Mouse (Mus musculus): ENCODE data around the gene Iqsec1. TPM values are rescaled to one million over a fixed set of nuclear protein-coding genes. Genes with fewer than 3 reads are reported as not detected.

Iqsec1 gene
- polyA plus RNA-seq, 1 experiment from 2014 or later = 28.6 TPM

- 86% methylated on average over 3 of the region's 3 CpGs for WGBS
- ATAC-seq (ENCODE audit: insufficient number of reproducible peaks, insufficient read depth, low FRiP score, low read depth) = no peak
- H3K27me3 ChIP-seq (ENCODE audit: control insufficient read depth, insufficient read depth, low read length) = no peaks in the 10 kb centered on the region
- H3K36me3 ChIP-seq (ENCODE audit: control insufficient read depth, insufficient read depth, low read length) = no peaks in the 10 kb centered on the region
- no peaks in the 10 kb centered on the region for H3K9me3 ChIP-seq (ENCODE audit: control insufficient read depth, low read length)
- H3K27ac ChIP-seq (replicated peaks in 1 of 2; ENCODE audit: control insufficient read depth in 1 of 2, insufficient read depth in 1 of 2, low read depth in 2 of 2, low read length in 2 of 2) = 0 out of 4 replicates have a peak overlapping the region, but pooled peaks of 1 of the 2 experiments have one; percentile 64
- no peak overlapping the region for H3K4me2 ChIP-seq (ENCODE audit: low read length)
- no peak overlapping the region for H3K4me3 ChIP-seq (ENCODE audit: control insufficient read depth in 1 of 2, insufficient read depth in 1 of 2, low read depth in 1 of 2, low read length in 2 of 2)
- no peak overlapping the region for H3K9ac ChIP-seq (ENCODE audit: low read length)
- H3K4me1 ChIP-seq (ENCODE audit: control insufficient read depth in 2 of 2, insufficient read depth in 2 of 2, low read length in 2 of 2) = peaks cover 49 to 69% of the 10 kb centered on the region in 2 experiments
These were observed 63.7 kb downstream of the Iqsec1 start for GRCm38 (mm10) chr6:90924796-90925195.

GRCm38 (mm10) chr6:90924379-90924778 lies 64.1 kb downstream of the Iqsec1 start:
- no peak overlapping the region for H3K4me3 ChIP-seq (ENCODE audit: control insufficient read depth in 1 of 2, insufficient read depth in 1 of 2, low read depth in 1 of 2, low read length in 2 of 2)
- no peak overlapping the region for H3K4me2 ChIP-seq (ENCODE audit: low read length)
- WGBS = 85% methylated on average over 4 of the region's 4 CpGs
- no peak for ATAC-seq (ENCODE audit: insufficient number of reproducible peaks, insufficient read depth, low FRiP score, low read depth)
- peaks cover 48 to 72% of the 10 kb centered on the region in 2 experiments for H3K4me1 ChIP-seq (ENCODE audit: control insufficient read depth in 2 of 2, insufficient read depth in 2 of 2, low read length in 2 of 2)
- H3K36me3 ChIP-seq (ENCODE audit: control insufficient read depth, insufficient read depth, low read length) = no peaks in the 10 kb centered on the region
- H3K9me3 ChIP-seq (ENCODE audit: control insufficient read depth, low read length) = no peaks in the 10 kb centered on the region
- no peaks in the 10 kb centered on the region for H3K27me3 ChIP-seq (ENCODE audit: control insufficient read depth, insufficient read depth, low read length)
- H3K9ac ChIP-seq (ENCODE audit: low read length) = no peak overlapping the region
- no peak overlapping the region for H3K27ac ChIP-seq (replicated peaks in 1 of 2; ENCODE audit: control insufficient read depth in 1 of 2, insufficient read depth in 1 of 2, low read depth in 2 of 2, low read length in 2 of 2)

GRCm38 (mm10) chr6:90921259-90921946 lies 67.1 kb downstream of the Iqsec1 start:
- 63% methylated on average over 9 of the region's 9 CpGs for WGBS
- no peak for ATAC-seq (ENCODE audit: insufficient number of reproducible peaks, insufficient read depth, low FRiP score, low read depth)
- Histone ChIP-seq H3K9me3 (ENCODE audit: control insufficient read depth, low read length) (no peaks in the 10 kb centered on the region), H3K36me3 (ENCODE audit: control insufficient read depth, insufficient read depth, low read length) (no peaks in the 10 kb centered on the region), H3K4me2 (ENCODE audit: low read length) (no peak overlapping the region), H3K27me3 (ENCODE audit: control insufficient read depth, insufficient read depth, low read length) (no peaks in the 10 kb centered on the region), H3K4me3 (ENCODE audit: control insufficient read depth in 1 of 2, insufficient read depth in 1 of 2, low read depth in 1 of 2, low read length in 2 of 2) (no peak overlapping the region), H3K9ac (ENCODE audit: low read length) (no peak overlapping the region), H3K4me1 (ENCODE audit: control insufficient read depth in 2 of 2, insufficient read depth in 2 of 2, low read length in 2 of 2) (peaks cover 36 to 52% of the 10 kb centered on the region in 2 experiments), H3K27ac (replicated peaks in 1 of 2; ENCODE audit: control insufficient read depth in 1 of 2, insufficient read depth in 1 of 2, low read depth in 2 of 2, low read length in 2 of 2) (no peak overlapping the region)

DNA sequence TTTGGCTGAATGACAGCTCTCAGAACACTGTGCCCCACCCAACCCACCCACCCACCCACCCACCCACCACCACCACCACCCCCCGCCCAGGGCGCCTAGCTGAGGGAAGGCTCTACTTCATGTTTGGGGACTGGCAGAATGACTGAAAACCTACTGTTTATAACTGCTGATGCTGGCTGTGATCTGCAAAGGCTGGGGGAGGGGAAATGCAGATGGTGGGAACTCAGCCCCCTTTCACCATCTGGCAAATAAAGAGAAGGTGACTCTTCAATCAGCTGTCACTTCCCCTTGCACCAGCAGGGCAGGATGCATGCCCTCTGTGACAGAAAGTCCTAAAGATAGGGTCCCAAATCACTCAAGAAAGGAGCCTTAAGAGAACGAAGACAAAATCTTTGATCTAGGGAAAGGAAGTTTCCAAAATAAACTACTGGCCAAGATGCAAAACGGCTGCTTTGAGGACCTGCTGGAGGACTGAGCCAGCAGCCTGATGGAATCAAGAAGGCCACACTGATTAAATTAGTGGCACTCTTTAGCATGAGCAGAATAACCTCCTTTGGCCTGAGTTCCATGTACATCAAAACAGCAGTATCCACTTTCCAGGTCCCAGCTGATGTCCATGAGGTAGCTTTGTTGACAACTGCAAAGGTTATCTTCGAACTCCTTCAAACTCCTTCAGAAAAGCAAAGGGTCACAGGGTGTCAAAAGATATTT lies 67.8 kb downstream of the Iqsec1 start:
- no peaks in the 10 kb centered on the region for H3K9me3 ChIP-seq (ENCODE audit: control insufficient read depth, low read length)
- WGBS = 41% methylated on average over 5 of the region's 5 CpGs
- no peak overlapping the region for H3K4me3 ChIP-seq (ENCODE audit: control insufficient read depth in 1 of 2, insufficient read depth in 1 of 2, low read depth in 1 of 2, low read length in 2 of 2)
- H3K27ac ChIP-seq (replicated peaks in 1 of 2; ENCODE audit: control insufficient read depth in 1 of 2, insufficient read depth in 1 of 2, low read depth in 2 of 2, low read length in 2 of 2) = no peak overlapping the region
- H3K9ac ChIP-seq (ENCODE audit: low read length) = no peak overlapping the region
- peaks cover 29 to 45% of the 10 kb centered on the region in 2 experiments for H3K4me1 ChIP-seq (ENCODE audit: control insufficient read depth in 2 of 2, insufficient read depth in 2 of 2, low read length in 2 of 2)
- ATAC-seq (ENCODE audit: insufficient number of reproducible peaks, insufficient read depth, low FRiP score, low read depth) = no peak
- no peaks in the 10 kb centered on the region for H3K36me3 ChIP-seq (ENCODE audit: control insufficient read depth, insufficient read depth, low read length)
- no peak overlapping the region for H3K4me2 ChIP-seq (ENCODE audit: low read length)
- no peaks in the 10 kb centered on the region for H3K27me3 ChIP-seq (ENCODE audit: control insufficient read depth, insufficient read depth, low read length)

DNA sequence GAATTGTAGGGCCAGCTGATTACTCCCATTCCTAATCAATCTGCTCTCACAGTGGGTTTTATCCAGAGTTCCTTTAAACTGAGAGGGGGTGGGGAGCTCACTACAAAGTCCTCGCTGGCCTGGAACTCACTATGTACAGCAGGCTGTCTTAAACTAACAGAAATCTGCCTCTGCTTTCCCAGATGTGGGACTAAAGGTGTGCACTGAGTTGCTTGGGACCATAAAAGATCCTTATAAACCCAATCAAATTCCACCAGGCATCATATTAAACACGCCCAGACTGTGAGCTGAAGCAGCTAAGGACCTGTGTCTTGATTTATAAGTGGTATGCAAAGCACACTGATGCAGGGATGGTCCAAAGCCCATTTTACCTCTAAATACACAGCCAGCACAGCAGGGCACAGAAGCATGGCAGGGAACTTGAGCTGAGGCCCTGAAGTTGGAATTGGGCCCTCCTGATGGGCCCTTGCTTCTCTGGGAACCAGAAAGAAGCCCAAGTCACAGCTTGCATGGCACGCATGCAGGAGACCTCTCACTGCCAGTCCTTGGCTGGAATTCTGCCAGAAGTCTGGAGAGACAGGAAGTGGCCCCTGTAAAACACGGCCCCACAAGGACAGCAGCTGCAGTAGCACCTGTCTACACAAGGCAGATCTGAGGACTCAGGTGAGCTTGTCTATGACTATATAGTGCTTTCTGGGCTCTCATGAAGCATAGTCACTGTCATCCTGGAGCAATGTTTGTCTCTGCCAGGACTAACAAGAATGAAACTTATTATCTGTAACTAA lies 68.7 kb downstream of the Iqsec1 start:
- peaks cover 24 to 37% of the 10 kb centered on the region in 2 experiments for H3K4me1 ChIP-seq (ENCODE audit: control insufficient read depth in 2 of 2, insufficient read depth in 2 of 2, low read length in 2 of 2)
- no peak overlapping the region for H3K27ac ChIP-seq (replicated peaks in 1 of 2; ENCODE audit: control insufficient read depth in 1 of 2, insufficient read depth in 1 of 2, low read depth in 2 of 2, low read length in 2 of 2)
- ATAC-seq (ENCODE audit: insufficient number of reproducible peaks, insufficient read depth, low FRiP score, low read depth) = no peak
- no peak overlapping the region for H3K9ac ChIP-seq (ENCODE audit: low read length)
- WGBS = 42% methylated on average over 4 of the region's 4 CpGs
- no peak overlapping the region for H3K4me3 ChIP-seq (ENCODE audit: control insufficient read depth in 1 of 2, insufficient read depth in 1 of 2, low read depth in 1 of 2, low read length in 2 of 2)
- no peaks in the 10 kb centered on the region for H3K36me3 ChIP-seq (ENCODE audit: control insufficient read depth, insufficient read depth, low read length)
- no peak overlapping the region for H3K4me2 ChIP-seq (ENCODE audit: low read length)
- H3K9me3 ChIP-seq (ENCODE audit: control insufficient read depth, low read length) = no peaks in the 10 kb centered on the region
- no peaks in the 10 kb centered on the region for H3K27me3 ChIP-seq (ENCODE audit: control insufficient read depth, insufficient read depth, low read length)

GRCm38 (mm10) chr6:90915585-90915984 lies 72.9 kb downstream of the Iqsec1 start:
- WGBS = 64% methylated on average over 2 of the region's 2 CpGs
- Histone ChIP-seq H3K4me3 (ENCODE audit: control insufficient read depth in 1 of 2, insufficient read depth in 1 of 2, low read depth in 1 of 2, low read length in 2 of 2) (no peak overlapping the region), H3K9me3 (ENCODE audit: control insufficient read depth, low read length) (no peaks in the 10 kb centered on the region), H3K27me3 (ENCODE audit: control insufficient read depth, insufficient read depth, low read length) (no peaks in the 10 kb centered on the region), H3K9ac (ENCODE audit: low read length) (no peak overlapping the region), H3K4me1 (ENCODE audit: control insufficient read depth in 2 of 2, insufficient read depth in 2 of 2, low read length in 2 of 2) (peaks cover 4 to 10% of the 10 kb centered on the region in 2 experiments), H3K27ac (replicated peaks in 1 of 2; ENCODE audit: control insufficient read depth in 1 of 2, insufficient read depth in 1 of 2, low read depth in 2 of 2, low read length in 2 of 2) (no peak overlapping the region), H3K36me3 (ENCODE audit: control insufficient read depth, insufficient read depth, low read length) (no peaks in the 10 kb centered on the region), H3K4me2 (ENCODE audit: low read length) (no peak overlapping the region)
- ATAC-seq (ENCODE audit: insufficient number of reproducible peaks, insufficient read depth, low FRiP score, low read depth) = no peak

DNA sequence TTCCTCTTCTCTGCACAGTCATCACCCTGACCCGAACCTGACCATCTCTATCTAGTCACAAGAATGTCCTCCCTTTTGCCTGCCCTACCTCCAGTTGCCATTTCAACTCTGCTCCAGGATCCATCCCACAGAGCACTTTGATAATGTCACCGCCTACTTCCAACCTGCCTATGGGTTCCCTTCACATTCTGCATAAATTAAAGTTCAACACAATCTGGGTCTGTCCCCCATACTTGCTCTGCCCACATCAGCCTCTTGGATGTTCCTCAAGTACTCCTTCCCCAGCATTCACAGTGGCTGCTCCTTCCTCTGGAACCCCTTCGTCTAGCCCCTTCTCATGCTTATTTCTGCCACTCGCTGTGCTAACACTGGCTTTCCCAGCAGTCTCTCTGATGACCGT lies 74.7 kb downstream of the Iqsec1 start:
- WGBS = 79% methylated on average over 5 of the region's 5 CpGs
- ATAC-seq (ENCODE audit: insufficient number of reproducible peaks, insufficient read depth, low FRiP score, low read depth) = no peak

More for the DNA sequence above, 74.7 kb downstream of the Iqsec1 start:
- no peaks in the 10 kb centered on the region for H3K4me1 ChIP-seq (ENCODE audit: control insufficient read depth in 2 of 2, insufficient read depth in 2 of 2, low read length in 2 of 2)
- no peaks in the 10 kb centered on the region for H3K9me3 ChIP-seq (ENCODE audit: control insufficient read depth, low read length)
- no peak overlapping the region for H3K4me3 ChIP-seq (ENCODE audit: control insufficient read depth in 1 of 2, insufficient read depth in 1 of 2, low read depth in 1 of 2, low read length in 2 of 2)
- no peak overlapping the region for H3K4me2 ChIP-seq (ENCODE audit: low read length)
- H3K27me3 ChIP-seq (ENCODE audit: control insufficient read depth, insufficient read depth, low read length) = no peaks in the 10 kb centered on the region
- no peak overlapping the region for H3K9ac ChIP-seq (ENCODE audit: low read length)
- H3K36me3 ChIP-seq (ENCODE audit: control insufficient read depth, insufficient read depth, low read length) = no peaks in the 10 kb centered on the region
- H3K27ac ChIP-seq (replicated peaks in 1 of 2; ENCODE audit: control insufficient read depth in 1 of 2, insufficient read depth in 1 of 2, low read depth in 2 of 2, low read length in 2 of 2) = no peak overlapping the region
